Mouse (Mus musculus) small intestine, adult 2 months (tissue): Measurements from ENCODE around the gene Galnt7.

Source experiments
- CTCF ChIP-seq: fragments of 200-500 bp; IDR thresholded peaks from 2 replicates; pipeline ENCODE4 v1.5.1; 2012; ENCODE audit warnings: low read depth, mild to moderate bottlenecking, control low read depth, inconsistent platforms, low read length, moderate library complexity, mixed read lengths; ENCODE audit not compliant: insufficient replicate concordance, insufficient read length; ENCODE audit errors: extremely low read depth
- POLR2A ChIP-seq: fragments of 200-500 bp; IDR thresholded peaks from 2 replicates; pipeline ENCODE4 v1.6.1; 2012; ENCODE audit warnings: low read depth, mild to moderate bottlenecking, control low read depth, inconsistent platforms, low read length, moderate library complexity

DNA sequence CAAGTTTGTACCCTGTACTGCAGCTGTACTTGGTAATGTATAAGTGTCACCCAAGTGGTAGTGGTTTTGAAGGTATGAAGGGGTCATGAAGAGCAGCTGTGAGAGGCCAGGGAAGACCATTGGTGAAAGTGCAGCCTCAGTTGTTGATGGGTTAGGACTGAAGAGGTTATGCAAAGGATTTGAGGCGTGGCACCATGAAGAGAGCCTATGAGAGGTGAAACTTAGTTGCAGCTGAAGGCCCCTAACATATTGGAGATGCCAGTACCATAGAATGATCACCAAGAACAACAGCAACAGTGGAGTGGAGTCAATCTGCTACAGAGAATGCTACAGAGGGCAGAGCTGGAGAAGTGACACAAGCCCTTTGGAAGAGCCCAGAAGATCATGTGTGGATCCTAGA is 163.5 kb downstream of the Galnt7 start:
- no peak for TF ChIP-seq CTCF
- no peak for TF ChIP-seq POLR2A
